ENCODE assay signal across 12 mouse cellular contexts in the genomic region with DNA sequence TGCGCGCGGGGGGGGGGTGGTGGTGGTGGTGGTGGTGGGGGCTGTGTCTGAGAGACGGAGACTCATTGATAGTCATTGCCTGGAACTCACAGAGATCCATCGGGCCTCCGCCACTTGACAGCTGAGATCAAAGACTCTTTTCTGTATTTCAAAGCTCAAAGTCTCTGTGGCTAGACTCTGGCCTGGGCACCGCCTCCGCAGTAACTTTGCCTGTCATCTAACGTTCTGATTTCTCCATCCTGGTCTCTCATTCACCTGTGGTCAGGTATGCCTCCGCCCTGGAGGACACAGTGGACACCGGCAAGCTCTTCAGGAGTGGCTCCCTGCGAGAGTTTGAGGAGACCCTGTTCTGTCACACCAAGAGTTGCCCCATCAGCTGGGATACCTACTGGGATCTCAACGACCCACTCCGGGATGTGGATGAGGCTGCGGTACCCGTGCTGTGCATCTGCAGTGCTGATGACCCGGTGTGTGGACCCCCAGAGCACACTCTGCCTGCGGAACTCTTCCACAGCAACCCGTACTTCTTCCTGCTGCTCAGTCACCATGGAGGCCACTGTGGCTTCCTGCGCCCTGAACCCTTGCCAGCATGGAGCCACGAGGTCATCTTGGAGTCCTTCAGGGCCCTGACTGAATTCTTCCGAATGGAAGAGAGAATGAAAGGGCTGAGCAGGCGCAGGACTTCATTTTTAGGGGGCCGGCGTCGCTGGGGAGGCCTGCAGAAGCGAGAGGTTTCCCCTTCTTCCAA. TPM values are rescaled to one million over a fixed set of nuclear protein-coding genes. Genes with fewer than 3 reads are reported as not detected.
A peak's percentile ranks its signal among the peaks of the same experiment; 100 is the strongest.
DNase-seq lines count a peak whose midpoint lies in the region; ATAC-seq and TF ChIP-seq lines count a peak whose summit lies in the region.
"Had no signal": no experiment of that assay in that cellular context is flagged by ENCODE, and none has a peak within 500 bp of the region (broad histone marks: within the 10 kb centered on the region; RNA-seq: fewer than 3 reads in every experiment).

No protein-coding gene starts in this region.

- H3K4me3 ChIP-seq in heart, embryonic 15.5 days, result no peak overlapping the region
- no peak overlapping the region for H3K4me3 ChIP-seq in heart, embryonic 10.5 days
- no peak overlapping the region; the same call in 1 of the 2 replicates for H3K4me3 ChIP-seq in spleen, adult 2 months (ENCODE audit: extremely low read depth, insufficient read depth, insufficient read length)
- H3K4me3 ChIP-seq in liver, embryonic 16.5 days (ENCODE audit: low read depth, low read length), result no peak overlapping the region

- H3K27me3 ChIP-seq in heart, embryonic 15.5 days, result peaks cover 6% of the 10 kb centered on the region; the same call in 1 of the 2 replicates
- H3K27me3 ChIP-seq in heart, embryonic 10.5 days (ENCODE audit: insufficient read depth, poor library complexity, severe bottlenecking), result peaks cover 33% of the 10 kb centered on the region
- peaks cover 6% of the 10 kb centered on the region for H3K27me3 ChIP-seq in spleen, adult 2 months (ENCODE audit: control insufficient read depth, insufficient read depth, low read length)
- peaks cover 48% of the 10 kb centered on the region for H3K27me3 ChIP-seq in liver, embryonic 16.5 days (ENCODE audit: control insufficient read depth, insufficient read depth, low read depth, low read length)

- H3K9me3 ChIP-seq in heart, embryonic 15.5 days (replicated peaks), result no peaks in the 10 kb centered on the region
- H3K9me3 ChIP-seq in heart, embryonic 10.5 days, result no peaks in the 10 kb centered on the region
- H3K9me3 ChIP-seq in liver, embryonic 16.5 days (replicated peaks; ENCODE audit: control insufficient read depth, low read length), result no peaks in the 10 kb centered on the region

- no peak for DNase-seq in heart, embryonic 10.5 days (ENCODE audit: low spot score)
- DNase-seq in spleen, adult 2 months (ENCODE audit: low read depth in 1 of 2, low spot score in 2 of 2), result peak in 1 of 2 experiments; percentile 16
- no peak for DNase-seq in spleen, postnatal 14 days (ENCODE audit: low spot score in 2 of 2)
- DNase-seq in lung, postnatal 36 days, result no peak
- no peak for DNase-seq in MN1 (ENCODE audit: low spot score)
- DNase-seq: cerebellum, adult 2 months; right cerebral cortex, postnatal 4 days had no signal

- peaks cover 28% of the 10 kb centered on the region for H3K4me1 ChIP-seq in heart, embryonic 15.5 days (replicated peaks)
- peaks cover 38% of the 10 kb centered on the region for H3K4me1 ChIP-seq in heart, embryonic 10.5 days
- H3K4me1 ChIP-seq in spleen, adult 2 months (ENCODE audit: control insufficient read depth, insufficient read depth, insufficient read length), result peaks cover 41% of the 10 kb centered on the region
- peaks cover 41% of the 10 kb centered on the region for H3K4me1 ChIP-seq in liver, embryonic 16.5 days (ENCODE audit: control insufficient read depth, low read depth, low read length)

- no peak for TF ChIP-seq POLR2A in spleen, adult 2 months (IDR thresholded peaks at IDR 0.05; ENCODE audit: low read depth, low read length)

- no peak overlapping the region for H3K9ac ChIP-seq in heart, embryonic 15.5 days
- no peak overlapping the region for H3K9ac ChIP-seq in liver, embryonic 16.5 days (ENCODE audit: low read depth, low read length)

- no peak for ATAC-seq in heart, embryonic 15.5 days (replicated peaks; ENCODE audit: insufficient number of reproducible peaks, insufficient read depth, low FRiP score, low read depth)
- ATAC-seq in liver, embryonic 16.5 days (ENCODE audit: low read depth), result no peak

- H3K27ac ChIP-seq in heart, embryonic 15.5 days, result peak overlapping the region; percentile 21; the same call in 1 of the 2 replicates
- H3K27ac ChIP-seq in heart, embryonic 10.5 days, result no peak overlapping the region
- H3K27ac ChIP-seq in spleen, adult 2 months (ENCODE audit: insufficient read depth, low read length), result peak overlapping the region; percentile 82
- peak overlapping the region; percentile 45 for H3K27ac ChIP-seq in liver, embryonic 16.5 days (ENCODE audit: low read length)

- no peak for TF ChIP-seq CTCF in spleen, adult 2 months (IDR thresholded peaks at IDR 0.05; ENCODE audit: extremely low read depth, insufficient read depth, insufficient read length, insufficient replicate concordance)

- 70% methylated on average over 27 of the region's 27 CpGs for WGBS in heart, embryonic 15.5 days
- WGBS in heart, embryonic 10.5 days, result 82% methylated on average over 27 of the region's 27 CpGs
- WGBS in spleen, adult 2 months, result 39% methylated on average over 27 of the region's 27 CpGs
- 54% methylated on average over 27 of the region's 27 CpGs for WGBS in liver, embryonic 16.5 days (ENCODE audit: insufficient replicate concordance)

- no peaks in the 10 kb centered on the region for H3K36me3 ChIP-seq in heart, embryonic 15.5 days
- H3K36me3 ChIP-seq in heart, embryonic 10.5 days, result no peaks in the 10 kb centered on the region
- no peaks in the 10 kb centered on the region for H3K36me3 ChIP-seq in spleen, adult 2 months (ENCODE audit: control insufficient read depth, insufficient read depth, low read length)
- no peaks in the 10 kb centered on the region for H3K36me3 ChIP-seq in liver, embryonic 16.5 days (ENCODE audit: control insufficient read depth, insufficient read depth)

- no peak overlapping the region for H3K4me2 ChIP-seq in heart, embryonic 15.5 days
- no peak overlapping the region for H3K4me2 ChIP-seq in liver, embryonic 16.5 days (ENCODE audit: low read depth, low read length)

RNA-seq across cellular contexts. Expression of a gene that starts 0.8 kb away (rescaled TPM):
- polyA plus RNA-seq in heart, embryonic 15.5 days (2015; fragmentation: Nextera tagmentation; extraction: Ambion mirVana), result 0.13 TPM in 1 of 2 replicates, not detected in the other
- 0.11 TPM in 1 of 2 replicates, not detected in the other for polyA plus RNA-seq in heart, embryonic 10.5 days (2016; fragmentation: Nextera tagmentation; extraction: Ambion mirVana)
- 0.16 and 0.50 TPM in 2 replicates for polyA plus RNA-seq in spleen, adult 2 months (2012; rRNA removed)
- 0.09 and 0.17 TPM in 2 replicates for polyA plus RNA-seq in liver, embryonic 16.5 days (2015; fragmentation: Nextera tagmentation; extraction: Ambion mirVana)
- polyA plus RNA-seq: cerebellum, adult 2 months; embryonic facial prominence, embryonic 11.5 days; large intestine, adult 2 months; lung, embryonic 16.5 days had no signal

RNA-seq across cellular contexts. Expression of a gene that starts 2.4 kb away (rescaled TPM):
- 26.3 and 32.2 TPM in 2 replicates for polyA plus RNA-seq in heart, embryonic 15.5 days (2015; fragmentation: Nextera tagmentation; extraction: Ambion mirVana)
- polyA plus RNA-seq in heart, embryonic 10.5 days (2016; fragmentation: Nextera tagmentation; extraction: Ambion mirVana), result 25.2 and 30.2 TPM in 2 replicates
- 16.6 and 18.7 TPM in 2 replicates for polyA plus RNA-seq in spleen, adult 2 months (2012; rRNA removed)
- 3.4 and 3.7 TPM in 2 replicates for polyA plus RNA-seq in liver, embryonic 16.5 days (2015; fragmentation: Nextera tagmentation; extraction: Ambion mirVana)

RNA-seq across cellular contexts. Expression of a gene that starts 3.3 kb away (rescaled TPM):
- 2.2 and 4.5 TPM in 2 replicates for polyA plus RNA-seq in heart, embryonic 15.5 days (2015; fragmentation: Nextera tagmentation; extraction: Ambion mirVana)
- polyA plus RNA-seq in heart, embryonic 10.5 days (2016; fragmentation: Nextera tagmentation; extraction: Ambion mirVana), result 1.6 and 1.9 TPM in 2 replicates
- 4.1 and 6.5 TPM in 2 replicates for polyA plus RNA-seq in spleen, adult 2 months (2012; rRNA removed)
- polyA plus RNA-seq in liver, embryonic 16.5 days (2015; fragmentation: Nextera tagmentation; extraction: Ambion mirVana), result 3.9 and 5.1 TPM in 2 replicates

RNA-seq across cellular contexts. Expression of a gene that starts 24.9 kb away (rescaled TPM):
- polyA plus RNA-seq in heart, embryonic 15.5 days (2015; fragmentation: Nextera tagmentation; extraction: Ambion mirVana), result 6.8 and 10.0 TPM in 2 replicates
- polyA plus RNA-seq in heart, embryonic 10.5 days (2016; fragmentation: Nextera tagmentation; extraction: Ambion mirVana), result 9.0 and 11.9 TPM in 2 replicates
- 36.2 and 44.3 TPM in 2 replicates for polyA plus RNA-seq in spleen, adult 2 months (2012; rRNA removed)
- polyA plus RNA-seq in liver, embryonic 16.5 days (2015; fragmentation: Nextera tagmentation; extraction: Ambion mirVana), result 1.3 and 1.5 TPM in 2 replicates

RNA-seq across cellular contexts. Expression of a gene that starts 28.7 kb away (rescaled TPM):
- 3.2 and 4.9 TPM in 2 replicates for polyA plus RNA-seq in heart, embryonic 15.5 days (2015; fragmentation: Nextera tagmentation; extraction: Ambion mirVana)
- polyA plus RNA-seq in heart, embryonic 10.5 days (2016; fragmentation: Nextera tagmentation; extraction: Ambion mirVana), result 2.5 and 3.5 TPM in 2 replicates
- 8.9 and 10.6 TPM in 2 replicates for polyA plus RNA-seq in spleen, adult 2 months (2012; rRNA removed)
- 0.37 and 0.41 TPM in 2 replicates for polyA plus RNA-seq in liver, embryonic 16.5 days (2015; fragmentation: Nextera tagmentation; extraction: Ambion mirVana)
